Mouse (Mus musculus) liver, adult 2 months (tissue): ENCODE measurements around the gene Kng2. TPM values are rescaled to one million over a fixed set of nuclear protein-coding genes. Genes with fewer than 3 reads are reported as not detected.

Experiments used
- DNase-seq: peaks from one replicate; pipeline ENCODE4 v3.0.0-alpha.2; 2011; ENCODE audit warnings: low read depth, low spot score; ENCODE audit errors: extremely low read depth
- H3K27ac ChIP-seq: fragments of 200-500 bp; replicated peaks from 2 replicates; pipeline ENCODE4 v1.5.1; 2012; ENCODE audit warnings: low read depth, mild to moderate bottlenecking, control low read depth, inconsistent platforms, low read length; ENCODE audit not compliant: insufficient read depth
- H3K27me3 ChIP-seq: fragments of 200-500 bp; 2 replicates; pipeline ENCODE4 v1.6.1; 2012; ENCODE audit warnings: mild to moderate bottlenecking, moderate library complexity, low read length, inconsistent platforms; ENCODE audit not compliant: control insufficient read depth, insufficient read depth
- H3K36me3 ChIP-seq: fragments of 200-500 bp; 2 replicates; pipeline ENCODE4 v1.6.1; 2012; ENCODE audit warnings: low read length, inconsistent platforms; ENCODE audit not compliant: control insufficient read depth, insufficient read depth
- H3K4me1 ChIP-seq: fragments of 200-500 bp; 2 replicates; pipeline ENCODE4 v1.6.1; 2011; ENCODE audit warnings: low read length; ENCODE audit not compliant: control insufficient read depth, insufficient read depth
- H3K4me3 ChIP-seq: fragments of 200-500 bp; 2 replicates; pipeline ENCODE4 v1.5.1; 2011; ENCODE audit warnings: low read depth, mild to moderate bottlenecking, control low read depth, low read length, moderate library complexity; ENCODE audit not compliant: insufficient read depth
- H3K79me2 ChIP-seq: fragments of 200-500 bp; 2 replicates; pipeline ENCODE4 v1.6.1; 2012; ENCODE audit warnings: inconsistent platforms, mild to moderate bottlenecking, low read length, moderate library complexity; ENCODE audit not compliant: control insufficient read depth, insufficient read depth
- H3K9ac ChIP-seq: fragments of 200-500 bp; 2 replicates; pipeline ENCODE4 v1.6.1; 2012; ENCODE audit warnings: low read depth, mild to moderate bottlenecking, control low read depth, inconsistent platforms, low read length
- CTCF ChIP-seq: fragments of 200-500 bp; IDR thresholded peaks from 2 replicates; pipeline ENCODE4 v1.5.1; 2011; ENCODE audit warnings: low read depth, low read length, control low read depth
- POLR2A ChIP-seq: fragments of 200-500 bp; IDR thresholded peaks from 2 replicates; pipeline ENCODE4 v1.6.1; 2011; ENCODE audit warnings: low read length, control low read depth; ENCODE audit not compliant: insufficient read depth; ENCODE audit errors: extremely low read depth
- WGBS: fragments of 180-500 bp; shearing (Covaris S2); methylation state at CpG from one replicate; pipeline ENCODE4 v1.1.7; 2018; 5-methylcytosine and 5-hydroxymethylcytosine counted together
- polyA plus RNA-seq: library from polyadenylated mRNA; depleted of rRNA; stranded (reverse); fragments of >200 nt; gene quantifications from 2 replicates; pipeline ENCODE4 v1.2.3, GENCODE M21; 2012
- total RNA-seq: library from RNA; depleted of rRNA; stranded (reverse); fragments of >200 nt; gene quantifications from 2 replicates; pipeline ENCODE4 v1.2.3, GENCODE M21; 2014

Gene Kng2
- total and polyA plus RNA-seq, 2 experiments = 123 to 472 TPM

GRCm38 (mm10) chr16:22967383-22968030 lies 61.8 kb downstream of the Kng2 start:
- TF ChIP-seq POLR2A (no peak), CTCF (no peak)
- H3K4me1 ChIP-seq = peaks cover 7% of the 10 kb centered on the region; the same call in 1 of the 2 replicates
- H3K4me3 ChIP-seq = no peak overlapping the region
- no peaks in the 10 kb centered on the region for H3K36me3 ChIP-seq
- H3K9ac ChIP-seq = no peak overlapping the region
- no peaks in the 10 kb centered on the region for H3K27me3 ChIP-seq
- H3K27ac ChIP-seq = no peak overlapping the region
- 75% methylated on average over 1 of the region's 1 CpGs for WGBS
- H3K79me2 ChIP-seq = no peaks in the 10 kb centered on the region
- no peak for DNase-seq

GRCm38 (mm10) chr16:22963293-22963692 lies 66.0 kb downstream of the Kng2 start:
- H3K4me1 ChIP-seq = peaks cover 5% of the 10 kb centered on the region
- H3K9ac ChIP-seq = 0 out of 2 replicates have a peak overlapping the region, but pooled peaks have one; percentile 27
- no peak for TF ChIP-seq CTCF
- peak overlapping the region; percentile 48; the same call in 1 of the 2 replicates for H3K27ac ChIP-seq
- peaks cover 14% of the 10 kb centered on the region for H3K36me3 ChIP-seq
- H3K4me3 ChIP-seq = no peak overlapping the region
- peak; percentile 73 for DNase-seq
- H3K27me3 ChIP-seq = no peaks in the 10 kb centered on the region
- H3K79me2 ChIP-seq = no peaks in the 10 kb centered on the region

DNA sequence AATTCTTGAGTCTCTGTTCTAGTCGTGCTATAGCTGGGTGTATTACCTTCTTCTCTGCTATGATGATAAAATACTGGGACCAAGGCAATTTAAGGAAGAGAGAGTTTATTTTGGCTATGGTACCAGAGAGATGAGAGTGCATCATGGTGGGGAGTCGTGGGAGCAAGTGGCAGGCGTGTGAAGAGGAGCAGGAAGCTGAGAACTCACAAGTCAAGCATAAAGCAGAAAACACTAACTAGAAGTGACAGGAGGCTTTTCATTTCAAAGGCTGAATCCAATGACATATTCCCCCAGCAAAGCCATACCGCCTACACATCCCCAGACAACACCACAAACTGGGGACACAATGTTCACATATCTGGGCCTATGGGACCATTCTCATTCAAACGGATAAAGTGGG lies 67.0 kb downstream of the Kng2 start:
- DNase-seq = no peak
- WGBS = 65% methylated on average over 5 of the region's 5 CpGs
- Histone ChIP-seq H3K9ac (no peak overlapping the region), H3K27ac (no peak overlapping the region), H3K27me3 (no peaks in the 10 kb centered on the region), H3K79me2 (no peaks in the 10 kb centered on the region), H3K4me1 (peaks cover 5% of the 10 kb centered on the region), H3K36me3 (peaks cover 24% of the 10 kb centered on the region), H3K4me3 (no peak overlapping the region)
- 0 out of 2 replicates have a peak, but pooled peaks have one; percentile 5 for TF ChIP-seq POLR2A
- no peak for TF ChIP-seq CTCF

- peaks cover 35% of the 10 kb centered on the region for H3K36me3 ChIP-seq
- H3K4me1 ChIP-seq = peaks cover 5% of the 10 kb centered on the region
- H3K27ac ChIP-seq = no peak overlapping the region
- no peak for TF ChIP-seq CTCF
- no peak for TF ChIP-seq POLR2A
- peak; percentile 57 for DNase-seq
- H3K27me3 ChIP-seq = no peaks in the 10 kb centered on the region
- no peaks in the 10 kb centered on the region for H3K79me2 ChIP-seq
- H3K9ac ChIP-seq = no peak overlapping the region
- no peak overlapping the region for H3K4me3 ChIP-seq
- WGBS = 71% methylated on average over 8 of the region's 8 CpGs
Observed at GRCm38 (mm10) chr16:22961073-22961472, 68.2 kb downstream of the Kng2 start.

DNA sequence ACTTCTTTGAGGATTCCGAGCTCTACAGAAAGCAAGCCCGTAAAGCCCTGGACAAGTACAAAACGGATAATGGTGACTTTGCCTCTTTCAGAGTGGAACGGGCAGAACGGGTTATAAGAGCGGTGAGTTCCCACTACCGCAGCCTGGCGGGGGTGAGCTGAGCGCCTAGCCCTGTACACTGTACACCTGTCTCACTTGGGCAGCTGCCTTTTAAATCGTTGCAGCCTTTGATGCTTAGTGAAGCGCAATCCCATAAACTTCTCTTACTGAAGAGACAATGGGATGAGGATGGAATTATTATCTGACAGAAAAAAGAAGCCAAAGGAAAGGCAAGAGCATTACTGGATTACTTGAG lies 73.2 kb downstream of the Kng2 start:
- peaks cover 62% of the 10 kb centered on the region for H3K36me3 ChIP-seq
- no peaks in the 10 kb centered on the region for H3K27me3 ChIP-seq
- WGBS = 86% methylated on average over 11 of the region's 11 CpGs
- TF ChIP-seq CTCF (no peak), POLR2A (no peak)
- peaks cover 14% of the 10 kb centered on the region for H3K4me1 ChIP-seq
- no peak for DNase-seq
- no peak overlapping the region for H3K27ac ChIP-seq
- no peak overlapping the region for H3K9ac ChIP-seq
- no peak overlapping the region for H3K4me3 ChIP-seq
- no peaks in the 10 kb centered on the region; the same call in 1 of the 2 replicates for H3K79me2 ChIP-seq

- TF ChIP-seq CTCF = no peak
- no peak for TF ChIP-seq POLR2A
- Histone ChIP-seq H3K79me2 (no peaks in the 10 kb centered on the region; the same call in 1 of the 2 replicates), H3K36me3 (peaks cover 62% of the 10 kb centered on the region), H3K27ac (no peak overlapping the region; the same call in 1 of the 2 replicates), H3K27me3 (no peaks in the 10 kb centered on the region), H3K4me3 (no peak overlapping the region), H3K9ac (no peak overlapping the region), H3K4me1 (peaks cover 14% of the 10 kb centered on the region)
- WGBS = 68% methylated on average over 13 of the region's 13 CpGs
- no peak for DNase-seq
Observed at GRCm38 (mm10) chr16:22955397-22956084, 73.7 kb downstream of the Kng2 start.
